Mouse (Mus musculus) layer of hippocampus, adult 9-11 months (tissue): ENCODE measurements around the gene Nrgn.

Source experiments
- DNase-seq: peaks from one replicate; pipeline ENCODE4 v3.0.0; 2022

Gene Nrgn

DNA sequence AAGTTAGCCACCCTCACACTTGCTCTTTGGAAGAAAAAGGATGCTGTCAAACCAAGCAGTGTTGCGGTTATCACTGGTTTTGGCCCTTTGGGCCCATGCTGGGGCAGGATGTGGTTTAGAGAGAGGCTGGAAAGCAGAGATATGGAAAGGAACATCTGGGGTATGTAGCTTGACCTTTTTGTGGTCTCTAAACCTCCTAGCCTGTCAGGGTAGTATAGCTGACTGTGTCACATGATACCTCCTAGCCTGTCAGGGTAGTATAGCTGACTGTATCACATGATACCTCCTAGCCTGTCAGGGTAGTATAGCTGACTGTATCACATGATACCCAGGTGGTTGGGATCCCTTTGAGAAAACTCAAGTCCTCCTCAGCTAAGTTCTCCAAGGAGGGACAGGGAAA is 1.6 kb upstream of the Nrgn start:
- DNase-seq, result no peak

DNA sequence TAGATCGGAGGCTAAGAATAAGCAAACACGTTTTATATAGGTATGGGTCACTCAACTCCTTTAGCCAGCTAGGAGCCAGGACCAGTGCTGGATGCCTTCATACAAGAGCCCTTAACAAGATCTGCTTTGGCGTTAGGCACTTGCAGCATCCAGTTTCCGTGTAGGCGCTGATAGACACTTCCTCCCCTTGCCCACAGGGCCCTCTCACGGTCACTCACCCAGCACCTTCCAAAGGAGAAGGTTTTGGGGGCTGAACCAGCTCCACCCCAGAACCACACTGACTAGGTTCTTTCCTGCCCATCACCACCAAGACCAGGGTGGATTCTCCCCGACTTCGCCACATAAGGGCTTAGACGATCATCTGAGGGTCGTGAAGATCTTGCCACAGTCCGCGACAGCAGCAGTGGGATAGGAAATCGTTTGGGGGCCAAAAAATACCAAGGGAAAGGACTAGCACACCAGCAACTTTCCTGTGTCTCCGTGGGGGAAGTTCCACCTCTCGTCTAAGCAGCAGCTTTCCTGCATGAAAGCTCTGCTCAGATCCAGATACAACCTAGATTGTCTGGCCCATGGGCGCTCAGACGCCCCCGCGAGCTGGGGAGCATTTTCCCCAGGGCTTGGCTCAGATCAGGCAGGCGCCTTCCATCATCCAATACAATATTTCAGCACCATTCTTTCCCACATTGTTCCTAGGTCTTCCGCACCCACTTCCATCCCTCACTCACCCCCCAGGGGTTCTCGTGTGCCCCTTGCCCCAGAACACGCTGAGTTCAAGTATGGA is 763 bp downstream of the Nrgn start:
- peak; percentile 45 for DNase-seq

DNA sequence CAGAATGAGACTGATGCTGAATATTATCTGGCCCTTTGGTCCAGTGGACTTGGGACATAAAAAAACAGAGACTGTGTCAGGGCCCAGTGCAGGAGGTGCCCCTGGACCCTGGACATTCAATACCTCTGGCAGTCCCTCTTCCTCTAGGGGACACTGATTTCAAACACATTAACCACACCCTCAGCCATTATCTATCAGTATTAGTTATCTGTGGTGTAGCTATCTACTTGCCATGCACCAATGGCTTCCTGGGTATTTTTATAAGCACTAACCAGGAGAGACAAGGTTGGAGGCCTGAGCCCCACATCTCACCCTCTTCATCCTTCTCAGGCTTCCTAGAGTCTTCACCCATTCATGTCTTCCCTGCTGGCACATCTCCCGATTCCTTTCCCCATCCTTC is 2.3 kb downstream of the Nrgn start:
- DNase-seq, result no peak

DNA sequence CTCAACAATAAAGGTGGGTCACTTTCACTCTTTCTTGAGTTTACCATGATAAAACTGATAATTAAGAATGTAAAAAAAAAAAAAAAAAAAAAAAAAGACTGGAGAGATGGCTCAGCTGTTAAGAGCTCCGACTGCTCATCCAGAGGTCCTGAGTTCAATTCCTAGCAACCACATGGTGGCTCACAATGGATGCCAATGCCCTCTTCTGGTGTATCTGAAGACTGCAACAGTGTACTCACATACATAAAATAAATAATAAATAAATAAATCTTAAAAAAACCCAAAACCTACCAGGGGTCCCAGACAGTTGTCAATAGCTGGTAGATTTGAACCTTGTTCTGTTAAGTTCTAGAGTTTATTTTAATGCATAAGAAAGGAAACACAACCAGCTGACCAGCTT is 5.8 kb downstream of the Nrgn start:
- no peak for DNase-seq

DNA sequence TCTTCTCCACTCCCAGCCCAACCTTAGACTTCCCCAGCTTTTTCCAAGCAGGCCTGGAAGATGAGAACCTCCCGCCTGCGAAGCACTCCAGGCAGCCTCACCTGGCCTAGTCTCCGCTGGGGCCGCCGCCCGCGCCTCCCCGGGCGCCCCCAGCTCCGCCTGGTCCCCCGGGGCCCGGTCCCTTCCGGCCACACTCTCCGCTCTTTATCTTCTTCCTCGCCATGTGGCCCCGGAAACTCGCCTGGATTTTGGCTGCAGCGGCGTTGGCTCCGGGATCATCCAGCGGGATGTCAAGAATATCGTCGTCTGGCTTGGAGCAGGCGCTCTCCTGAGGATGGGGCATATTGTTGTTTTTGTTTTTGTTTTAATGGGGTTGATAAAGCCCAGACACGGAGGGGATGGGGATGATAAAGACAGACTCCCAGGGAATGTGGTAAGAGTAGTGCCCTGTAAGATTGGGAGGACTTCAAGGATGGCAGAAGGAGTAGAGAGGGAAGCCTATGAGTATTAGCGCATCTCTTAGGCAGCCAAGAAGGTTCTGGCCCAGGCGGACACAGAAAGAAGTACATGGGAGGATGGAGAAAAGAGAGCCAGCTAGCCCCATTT is 6.8 kb downstream of the Nrgn start:
- DNase-seq, result no peak

DNA sequence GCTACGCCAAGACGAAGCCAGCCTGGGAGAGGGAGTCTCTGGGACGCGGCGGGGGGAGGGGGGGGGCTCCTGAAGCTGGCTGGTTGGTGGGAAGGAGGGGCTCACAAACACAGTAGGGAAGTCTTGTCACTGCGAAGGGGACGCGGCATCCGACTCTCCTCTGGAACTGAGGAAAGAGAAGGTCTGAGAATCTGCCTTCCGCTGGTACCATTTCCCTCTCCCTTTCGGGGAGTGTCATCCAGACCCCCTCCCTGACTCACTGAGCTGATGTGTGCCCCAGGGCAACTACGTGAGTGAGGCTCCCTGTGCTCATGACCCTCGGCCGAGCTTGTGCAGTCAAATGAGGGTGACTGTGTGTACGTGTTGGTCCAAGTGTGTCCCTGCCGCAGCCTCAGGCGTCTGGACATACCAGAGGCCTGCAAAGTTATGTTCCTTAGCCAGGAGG is 7.5 kb downstream of the Nrgn start:
- no peak for DNase-seq

DNA sequence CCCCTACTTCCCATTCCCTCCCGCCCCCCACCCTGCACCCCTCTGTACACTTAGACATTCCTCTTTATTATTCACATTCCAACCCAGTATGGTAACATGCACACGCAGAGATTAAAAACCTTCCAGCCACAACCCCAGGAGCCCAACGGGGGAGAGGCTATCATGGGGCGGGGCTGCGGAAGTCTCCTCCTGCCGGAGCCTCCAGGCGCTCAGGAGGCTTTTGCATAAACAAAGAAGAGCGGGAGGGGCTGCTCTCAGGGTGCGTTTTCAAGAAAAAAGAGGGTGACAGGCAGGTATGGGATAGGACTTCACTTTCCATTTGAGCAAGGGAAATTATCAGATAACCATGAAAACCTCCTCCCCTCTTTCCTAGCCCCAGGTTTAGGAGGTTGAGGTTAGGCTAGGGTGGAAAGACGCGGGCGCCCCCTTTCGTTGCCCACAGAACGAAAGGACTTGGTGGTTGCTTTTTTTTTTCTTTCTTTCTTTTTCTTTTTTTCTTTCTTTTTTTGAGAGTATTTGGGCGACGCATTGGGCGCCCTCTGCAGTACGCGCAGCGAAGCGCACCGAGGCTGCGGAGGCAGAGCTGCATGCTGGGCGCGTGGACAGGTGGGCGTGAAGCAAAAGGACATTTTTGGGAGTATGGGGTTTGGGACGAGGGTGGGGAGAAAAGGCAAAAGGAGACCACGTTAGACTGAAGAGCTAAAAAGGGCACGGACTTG is 8.1 kb downstream of the Nrgn start:
- DNase-seq, result peak; percentile 68

DNA sequence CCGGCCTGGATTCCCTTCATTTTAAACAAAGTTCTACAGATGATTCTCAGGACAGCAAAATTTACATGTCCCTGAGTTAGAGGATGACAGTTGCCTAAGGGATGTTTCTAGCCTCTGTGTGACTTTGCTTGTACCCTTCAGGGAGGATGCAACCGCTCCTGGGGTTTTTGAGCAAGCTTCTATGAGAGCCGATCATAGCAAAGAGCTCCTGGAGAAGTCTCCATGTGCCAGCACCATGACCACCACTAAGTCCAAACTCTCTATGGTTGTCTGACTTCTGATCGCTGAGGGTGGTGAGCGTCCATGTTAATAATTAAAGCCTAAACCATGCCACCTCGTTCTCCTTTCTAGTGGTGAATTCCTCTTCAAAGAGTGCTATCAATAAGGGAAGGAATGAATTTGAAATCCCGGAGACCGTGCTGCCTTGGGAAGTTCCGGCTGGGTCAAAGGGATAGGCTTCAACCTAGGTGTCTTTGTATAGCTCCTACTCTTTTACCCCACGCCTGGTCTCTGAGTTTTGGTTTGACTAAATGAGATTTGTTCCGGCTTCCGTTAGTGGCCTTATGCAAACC is 8.7 kb downstream of the Nrgn start:
- DNase-seq, result no peak

DNA sequence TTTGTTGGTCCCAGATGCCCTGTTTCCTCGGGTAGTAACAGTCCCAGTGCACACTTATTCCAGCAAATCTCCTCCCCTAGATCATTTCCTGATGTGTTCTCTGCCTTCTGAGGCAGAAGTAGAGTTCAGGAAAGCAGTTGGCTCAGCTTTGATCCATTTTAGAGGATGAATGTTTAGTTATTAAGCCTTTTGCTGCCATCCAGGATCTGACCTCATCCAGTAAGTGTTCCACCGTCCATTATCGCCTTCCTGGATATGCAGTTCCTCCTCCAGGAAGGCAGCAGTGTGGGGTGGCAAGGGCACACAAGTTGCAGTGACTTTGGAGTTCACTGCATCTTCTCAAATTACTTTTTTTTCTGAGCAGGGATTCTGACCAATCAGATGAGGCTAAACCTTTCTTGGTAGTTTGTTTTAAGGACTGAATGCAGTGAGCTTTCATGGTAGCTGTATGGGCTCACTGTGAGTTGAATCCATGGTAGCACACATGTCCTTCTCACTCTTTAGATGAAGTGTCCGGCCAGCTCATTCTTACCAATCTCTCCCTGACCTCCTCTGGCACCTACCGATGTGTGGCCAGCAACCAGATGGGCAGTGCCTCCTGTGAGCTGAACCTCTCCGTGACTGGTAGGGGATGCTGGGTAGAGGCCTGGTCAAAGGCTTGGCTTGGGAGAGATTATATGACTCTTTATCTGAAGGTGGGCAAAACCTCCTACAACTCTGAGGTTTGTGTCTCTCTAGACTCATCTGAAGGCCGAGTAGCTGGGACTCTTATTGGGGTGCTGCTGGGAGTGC is 10.7 kb downstream of the Nrgn start:
- DNase-seq, result no peak

DNA sequence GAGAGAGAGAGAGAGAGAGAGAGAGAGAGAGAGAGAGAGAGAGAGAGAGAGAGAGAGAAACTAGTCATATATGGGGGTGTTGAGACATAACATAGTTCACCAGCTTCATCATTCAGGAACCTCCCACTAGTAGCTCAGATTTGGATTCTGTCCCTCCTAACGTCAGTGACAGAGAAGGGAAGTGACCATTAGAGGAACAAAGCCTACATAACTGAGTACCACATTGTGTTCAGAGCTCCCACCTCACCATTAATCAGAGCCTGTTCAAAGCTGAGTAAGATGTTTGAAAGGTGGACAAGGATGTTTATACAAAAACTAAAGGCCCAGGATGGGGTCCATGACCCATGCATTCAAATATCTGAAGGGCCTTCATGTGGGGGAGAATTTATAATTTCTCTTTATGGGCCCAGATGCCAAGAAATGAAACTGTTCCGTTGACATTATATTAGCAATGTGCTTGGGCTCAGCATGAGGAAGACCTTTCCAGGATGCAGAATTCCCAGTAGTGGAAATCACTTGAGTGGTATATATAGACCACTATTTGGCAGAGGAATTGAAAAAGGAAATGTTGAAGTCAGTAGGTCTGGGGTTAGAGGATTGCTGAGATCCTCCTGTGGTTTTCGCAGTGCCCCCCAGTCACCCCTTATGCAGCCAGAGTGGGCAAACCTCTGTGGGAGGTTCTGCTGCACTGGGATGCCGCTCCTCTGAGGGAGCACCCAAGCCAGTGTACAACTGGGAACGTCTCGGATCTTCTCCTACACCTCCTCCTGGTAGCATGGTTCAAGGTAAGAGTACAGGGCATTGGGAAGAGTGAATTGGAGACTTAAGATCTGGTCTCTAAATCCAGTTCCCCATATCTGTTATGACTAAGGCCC is 11.8 kb downstream of the Nrgn start:
- no peak for DNase-seq

DNA sequence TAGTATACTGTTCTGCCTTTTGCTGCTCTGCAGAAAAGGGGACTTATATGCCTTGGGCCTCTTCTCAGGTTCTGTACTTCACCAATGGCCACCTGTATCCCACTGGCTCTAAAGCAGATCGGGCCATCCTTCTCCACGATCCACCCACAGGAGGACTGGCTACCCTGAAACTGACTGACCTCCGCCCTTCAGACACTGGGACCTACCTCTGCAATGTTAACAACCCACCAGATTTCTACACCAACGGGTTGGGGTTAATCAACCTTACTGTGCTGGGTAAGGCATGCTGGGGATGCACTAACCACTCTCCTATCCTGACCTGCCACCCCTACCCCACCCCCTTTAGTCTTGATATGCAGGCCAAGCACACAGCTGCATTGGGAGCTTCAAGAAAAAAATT is 12.5 kb downstream of the Nrgn start:
- DNase-seq, result no peak

DNA sequence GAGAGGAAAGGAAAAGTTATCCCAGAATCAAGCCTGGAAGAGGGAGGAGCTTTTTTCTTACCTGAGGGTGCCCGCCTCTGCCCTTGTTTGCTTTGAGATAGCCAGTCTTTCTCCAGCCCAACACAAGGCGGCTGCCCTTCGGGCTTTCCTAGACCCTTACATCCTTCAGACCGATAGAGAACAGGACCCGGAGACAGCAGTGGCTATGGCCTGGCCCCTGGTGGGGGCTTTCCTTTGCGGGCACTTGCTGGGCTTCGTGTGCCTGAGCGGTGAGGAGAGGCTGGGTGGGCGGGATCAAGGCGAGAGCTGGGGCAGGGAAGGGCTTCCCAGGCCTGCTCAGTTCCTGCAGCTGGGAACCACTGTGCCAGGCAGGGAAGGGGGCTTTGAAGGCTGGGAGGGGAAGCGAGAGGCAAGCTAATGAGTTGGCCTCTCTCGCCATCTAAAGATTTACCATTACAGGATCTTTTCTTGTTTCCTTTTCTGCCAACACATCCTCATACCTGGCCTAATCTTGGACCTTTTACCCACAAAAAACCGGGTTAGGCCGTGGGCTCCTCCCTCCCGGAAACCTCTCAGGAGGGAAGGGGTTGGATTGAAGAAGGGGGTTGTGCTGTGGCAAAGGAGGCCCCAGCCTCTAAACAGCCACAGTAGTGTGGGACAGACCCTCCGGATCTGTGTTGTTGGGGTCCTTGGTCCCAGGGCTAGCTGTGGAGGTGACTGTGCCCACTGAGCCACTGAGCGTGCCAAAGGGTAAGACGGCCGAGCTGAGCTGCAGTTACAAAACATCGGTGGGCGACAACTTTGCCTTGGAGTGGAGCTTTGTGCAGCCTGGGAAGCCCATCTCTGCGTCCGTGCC is 13.3 kb downstream of the Nrgn start, which contains the start of gene Vsig2:
Vsig2 (plus strand) TSS at position 86 of the 856 bp plus-strand sequence.
- no peak for DNase-seq

DNA sequence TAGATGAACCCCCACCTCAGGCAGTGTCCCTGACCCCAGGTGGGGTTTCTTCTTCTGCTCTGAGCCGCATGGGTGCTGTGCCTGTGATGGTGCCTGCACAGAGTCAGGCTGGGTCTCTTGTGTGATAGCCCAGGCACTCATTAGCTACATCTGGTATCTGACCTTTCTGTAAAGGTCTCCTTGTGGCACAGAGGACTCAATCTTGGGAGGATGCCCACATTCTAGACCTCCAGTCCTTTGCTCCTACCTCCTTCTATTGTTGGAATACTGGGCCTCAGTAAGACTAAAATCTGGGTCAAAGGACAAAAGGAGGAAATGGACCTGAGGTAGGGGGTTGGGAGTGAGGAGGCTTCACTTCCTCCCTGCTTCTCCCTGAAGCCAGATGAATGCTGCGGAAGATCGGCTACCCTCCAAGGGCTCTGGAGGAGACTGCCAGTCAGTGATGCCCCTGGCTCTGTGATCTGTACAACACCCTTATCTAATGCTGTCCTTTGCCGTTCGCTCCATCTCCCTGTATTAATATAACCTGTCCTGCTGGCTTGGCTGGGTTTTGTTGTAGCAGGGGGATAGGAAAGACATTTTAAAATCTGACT is 14.9 kb downstream of the Nrgn start:
- no peak for DNase-seq

DNA sequence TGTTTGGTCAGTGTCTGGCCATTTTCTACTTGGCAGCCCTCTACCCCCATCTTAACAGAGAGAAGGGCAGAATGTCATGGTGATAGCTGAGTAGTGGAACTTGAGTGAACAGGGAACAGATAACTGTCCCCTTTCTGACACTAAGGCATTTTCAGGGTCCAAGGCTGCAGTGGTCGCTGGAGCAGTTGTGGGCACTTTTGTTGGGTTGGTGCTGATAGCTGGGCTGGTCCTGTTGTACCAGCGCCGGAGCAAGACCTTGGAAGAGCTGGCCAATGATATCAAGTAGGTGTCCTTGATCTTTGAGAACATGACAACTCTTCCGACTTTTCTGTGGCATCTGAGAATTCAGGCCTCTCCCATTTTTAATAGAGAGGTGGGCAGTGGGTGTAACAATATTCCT is 15.9 kb downstream of the Nrgn start:
- no peak for DNase-seq

DNA sequence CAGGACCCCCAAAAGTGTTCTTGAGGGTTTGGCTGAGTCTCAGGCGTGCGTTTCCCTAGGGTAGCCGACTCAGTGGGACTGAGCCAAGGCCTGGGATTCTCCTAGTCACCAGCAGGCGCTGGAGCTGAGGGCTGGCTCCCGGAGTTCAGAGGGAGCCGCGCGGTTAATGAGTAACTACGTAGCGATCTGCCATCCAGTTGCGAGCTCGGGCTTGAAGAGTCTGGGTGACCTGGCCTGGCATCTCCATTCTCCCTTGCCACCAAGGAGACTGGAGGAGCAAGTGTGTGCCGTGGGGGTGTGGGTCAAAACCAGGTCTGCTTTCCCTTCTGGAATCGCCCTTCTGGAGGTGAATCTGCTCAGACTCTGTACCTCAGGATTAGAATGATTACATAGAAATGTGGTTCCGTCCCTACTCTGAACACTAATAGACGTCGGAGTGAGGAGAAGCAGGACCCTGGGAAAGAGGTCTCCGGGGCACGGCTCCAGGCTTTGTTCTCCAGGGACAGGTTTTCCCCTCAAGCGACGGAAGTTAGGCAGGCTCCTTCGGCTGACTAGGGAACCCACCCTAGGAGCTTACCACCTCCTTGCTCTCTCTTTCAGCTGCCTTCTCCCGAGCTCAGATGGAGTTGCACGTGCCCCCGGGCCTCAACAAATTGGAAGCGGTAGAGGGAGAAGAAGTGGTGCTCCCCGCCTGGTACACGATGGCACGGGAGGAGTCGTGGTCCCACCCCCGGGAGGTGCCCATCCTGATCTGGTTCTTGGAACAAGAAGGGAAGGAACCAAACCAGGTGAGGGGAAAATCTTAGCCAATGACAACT is 21.6 kb downstream of the Nrgn start:
- DNase-seq, result no peak

DNA sequence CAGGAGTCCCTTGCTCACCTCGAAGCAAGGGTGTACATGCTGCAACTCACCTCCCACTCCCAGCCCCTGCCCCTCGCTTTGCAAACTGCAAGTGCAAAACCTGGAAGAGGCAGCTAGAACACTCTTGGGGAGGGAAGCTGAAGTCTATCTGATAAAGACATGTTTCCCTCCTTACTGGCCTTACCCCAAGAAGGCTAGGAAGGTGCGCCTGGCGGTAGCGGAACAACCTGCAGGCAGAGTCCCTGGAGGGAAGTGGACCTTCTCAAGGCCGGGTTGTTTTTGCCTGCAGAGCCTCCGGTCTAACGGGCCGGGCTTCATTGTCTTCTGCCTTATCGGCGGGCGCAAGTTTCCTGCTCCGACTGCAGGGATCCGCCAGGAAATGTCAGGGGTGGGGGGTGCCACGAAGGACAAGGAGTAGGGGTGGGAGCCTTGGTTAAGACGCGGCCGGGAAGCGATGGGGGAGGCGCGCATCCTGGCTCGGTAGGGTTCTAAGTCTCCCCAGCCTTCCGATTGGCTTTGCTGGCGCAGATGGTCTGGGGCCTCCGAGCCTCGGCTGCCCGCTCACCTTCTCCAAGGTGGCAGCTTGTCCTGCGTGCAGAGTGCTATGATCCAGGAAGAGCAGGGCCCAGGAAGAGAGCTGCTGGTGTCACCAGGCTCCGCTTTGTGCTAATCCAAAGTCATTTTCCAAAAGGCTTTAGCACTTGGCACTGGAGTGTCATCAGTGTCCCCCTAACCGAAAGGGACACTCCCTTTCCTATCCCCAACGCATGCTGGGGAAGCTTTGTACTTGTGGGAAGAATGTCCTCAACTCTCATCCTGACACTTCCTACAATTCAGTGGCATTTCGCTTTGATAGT is 22.4 kb downstream of the Nrgn start:
- DNase-seq, result no peak

DNA sequence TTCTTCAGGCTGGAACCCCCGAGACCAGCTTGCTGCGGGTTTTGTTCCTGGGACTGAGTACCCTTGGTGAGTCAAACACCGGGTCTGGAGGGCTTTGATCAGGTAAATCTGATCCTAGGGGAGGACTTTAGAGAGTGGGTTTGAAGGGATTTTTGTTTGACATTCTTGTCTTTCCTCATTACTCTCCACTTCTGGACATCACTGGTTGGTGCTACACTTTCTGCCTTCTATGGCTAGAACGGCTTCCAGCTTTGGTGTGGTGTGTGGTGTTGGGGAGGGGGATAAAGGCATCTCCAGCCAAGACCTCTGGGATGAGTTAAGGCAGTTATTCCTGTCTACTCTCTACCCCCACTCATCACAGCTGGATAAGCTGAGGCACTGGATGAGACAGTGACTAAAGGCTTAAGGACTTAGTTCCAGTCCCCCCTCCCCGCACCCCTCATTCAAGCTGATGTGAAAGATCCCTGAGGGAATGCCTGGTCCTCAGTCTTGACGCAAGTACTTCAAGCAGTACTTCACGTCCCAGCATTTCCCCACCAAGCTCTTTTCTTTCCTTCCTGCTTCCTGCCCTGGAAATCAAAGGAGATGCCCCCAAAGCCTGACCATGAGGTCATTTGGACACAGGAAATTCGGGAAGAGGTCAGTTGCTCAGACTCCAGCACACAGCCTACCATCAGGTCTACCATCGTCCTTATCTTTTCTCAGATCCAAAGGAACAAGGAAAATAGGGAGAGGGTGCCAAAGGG is 24.3 kb downstream of the Nrgn start:
- DNase-seq, result no peak
